In genomic region chr4:129500607-129501566, GRCm38 (mm10) we compare ENCODE assay signal across 1 mouse cellular context.
TF ChIP-seq lines count a peak whose summit lies in the region.

No protein-coding gene starts in this region.

TF ChIP-seq in CH12.LX, 34 proteins besides CTCF, POLR2A, EP300 and RAD21:
- TF ChIP-seq RCOR1 (conservative IDR thresholded peaks at IDR 0.05; ENCODE audit: low read depth, low read length) (no peak), ZKSCAN1 (IDR thresholded peaks at IDR 0.05; ENCODE audit: borderline replicate concordance, low read depth, low read length) (no peak), ELF1 (IDR thresholded peaks at IDR 0.05; ENCODE audit: low read depth, low read length) (peak; percentile 69), BHLHE40 (IDR thresholded peaks at IDR 0.05; ENCODE audit: low read depth, low read length) (no peak), TCF12 (IDR thresholded peaks at IDR 0.05; ENCODE audit: low read depth, low read length) (peak; percentile 73), NELFE (IDR thresholded peaks at IDR 0.05; ENCODE audit: low read depth, low read length) (peak; percentile 92), ETS1 (conservative IDR thresholded peaks at IDR 0.05; ENCODE audit: low read depth, low read length) (no peak), IRF4 (IDR thresholded peaks at IDR 0.05; ENCODE audit: low read depth, low read length) (no peak), USF1 (IDR thresholded peaks at IDR 0.05; ENCODE audit: low read depth, low read length) (no peak), SIN3A (IDR thresholded peaks at IDR 0.05; ENCODE audit: low read length) (no peak; the same call in 1 of the 2 replicates), MYC (IDR thresholded peaks at IDR 0.05; ENCODE audit: low read depth, low read length) (no peak), POLR2AphosphoS2 (IDR thresholded peaks at IDR 0.05; ENCODE audit: low read depth, low read length) (no peak; the same call in 1 of the 2 replicates), MXI1 (IDR thresholded peaks at IDR 0.05; ENCODE audit: low read depth, low read length) (no peak), KAT2A (IDR thresholded peaks at IDR 0.05; ENCODE audit: insufficient replicate concordance, low read length) (no peak), ZNF384 (IDR thresholded peaks at IDR 0.05; ENCODE audit: low read depth, low read length) (no peak), ZMIZ1 (IDR thresholded peaks at IDR 0.05; ENCODE audit: low read depth, low read length) (peak; percentile 80), SMC3 (IDR thresholded peaks at IDR 0.05; ENCODE audit: low read depth, low read length) (no peak), PAX5 (IDR thresholded peaks at IDR 0.05; ENCODE audit: low read length) (no peak), CHD1 (IDR thresholded peaks at IDR 0.05; ENCODE audit: low read depth, low read length) (no peak), MAFK (IDR thresholded peaks at IDR 0.05; ENCODE audit: insufficient replicate concordance, low read length) (no peak), MEF2A (IDR thresholded peaks at IDR 0.05; ENCODE audit: borderline replicate concordance, low read depth, low read length) (no peak), MAZ (IDR thresholded peaks at IDR 0.05; ENCODE audit: low read depth, low read length) (no peak), UBTF (IDR thresholded peaks at IDR 0.05; ENCODE audit: low read depth, low read length) (0 out of 2 replicates have a peak, but pooled peaks have one; percentile 28), HCFC1 (IDR thresholded peaks at IDR 0.05; ENCODE audit: low read depth, low read length) (no peak), JUN (IDR thresholded peaks at IDR 0.05; ENCODE audit: insufficient read depth, low read depth, low read length) (no peak), MAX (IDR thresholded peaks at IDR 0.05; ENCODE audit: low read length) (no peak; the same call in 1 of the 2 replicates), E2F4 (IDR thresholded peaks at IDR 0.05; ENCODE audit: insufficient replicate concordance, low read depth, low read length) (no peak), USF2 (conservative IDR thresholded peaks at IDR 0.05; ENCODE audit: low read depth, low read length) (no peak), ZC3H11A (IDR thresholded peaks at IDR 0.05; ENCODE audit: low read depth, low read length) (no peak), TBP (conservative IDR thresholded peaks at IDR 0.05; ENCODE audit: low read depth, low read length) (0 out of 2 replicates have a peak, but pooled peaks have one; percentile 48), GABPA (IDR thresholded peaks at IDR 0.05; ENCODE audit: insufficient replicate concordance, low read depth, low read length) (no peak), NRF1 (IDR thresholded peaks at IDR 0.05; ENCODE audit: low read depth, low read length) (no peak), CHD2 (IDR thresholded peaks at IDR 0.05; ENCODE audit: low read length) (peak; percentile 40), JUND (conservative IDR thresholded peaks at IDR 0.05; ENCODE audit: low read depth, low read length) (no peak)
